Mouse (Mus musculus) thymus, adult 2 months (tissue): Measurements from ENCODE around the gene Fam19a1.

Experiments used
- CTCF ChIP-seq: fragments of 200-500 bp; IDR thresholded peaks from 2 replicates; pipeline ENCODE4 v1.5.1; 2012; ENCODE audit warnings: mild to moderate bottlenecking, control low read depth, low read length, moderate library complexity, borderline replicate concordance; ENCODE audit not compliant: control insufficient read depth, poor library complexity, insufficient read depth; ENCODE audit errors: extremely low read depth
- POLR2A ChIP-seq: fragments of 200-500 bp; IDR thresholded peaks from 2 replicates; pipeline ENCODE4 v1.6.1; 2012; ENCODE audit warnings: mild to moderate bottlenecking, low read length, control low read depth, moderate library complexity; ENCODE audit not compliant: control insufficient read depth, poor library complexity, insufficient read depth; ENCODE audit errors: extremely low read depth

DNA sequence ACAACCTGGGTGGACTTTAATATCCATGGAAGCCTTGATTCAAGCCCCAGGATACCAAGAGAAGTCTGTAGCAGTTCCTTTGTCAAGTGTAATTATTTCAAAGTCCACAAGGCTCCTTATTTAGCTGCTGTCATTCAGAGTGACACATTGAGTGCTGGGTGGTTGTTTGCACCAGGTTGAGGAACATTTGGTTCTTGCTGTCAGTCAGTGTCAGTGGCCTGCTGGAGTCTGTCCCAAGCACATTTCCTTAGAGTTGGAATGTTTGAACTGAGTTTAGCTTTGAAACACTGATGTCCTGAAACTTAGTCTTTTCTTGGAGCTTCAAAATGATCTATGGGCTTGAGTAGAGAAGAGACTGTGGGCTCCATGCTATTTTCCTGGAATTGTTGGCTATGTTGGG lies 121.9 kb downstream of the Fam19a1 start:
- TF ChIP-seq CTCF (no peak), POLR2A (no peak)
